Mouse (Mus musculus): ENCODE measurements around the gene Tyro3. TPM values are rescaled to one million over a fixed set of nuclear protein-coding genes. Genes with fewer than 3 reads are reported as not detected.

Gene Tyro3
- total RNA-seq, 2 experiments from 2014 or later = not detected

GRCm38 (mm10) chr2:119846929-119847328 is 49.4 kb downstream of the Tyro3 start:
- ATAC-seq (replicated peaks; ENCODE audit: poor library complexity) = no peak

- no peak for ATAC-seq (replicated peaks; ENCODE audit: poor library complexity)
Measured at GRCm38 (mm10) chr2:119853811-119854210, 56.3 kb downstream of the Tyro3 start.

GRCm38 (mm10) chr2:119855310-119855850 is 57.8 kb downstream of the Tyro3 start:
- no peak for ATAC-seq (replicated peaks; ENCODE audit: poor library complexity)

- ATAC-seq (replicated peaks; ENCODE audit: poor library complexity) = no peak
Measured at GRCm38 (mm10) chr2:119857341-119857740, 59.8 kb downstream of the Tyro3 start.

GRCm38 (mm10) chr2:119864484-119864883 is 67.0 kb downstream of the Tyro3 start:
- no peak for ATAC-seq (replicated peaks; ENCODE audit: poor library complexity)

Other genes with a start within 250 kb of the Tyro3 start
- gene Nusap1, start 179.4 kb upstream of the Tyro3 start, total RNA-seq (2015) = 85.9 and 103 TPM in 2 replicates
- gene Nusap1, start 179.4 kb upstream of the Tyro3 start, total RNA-seq (2017) = 96.0 and 104 TPM in 2 replicates
- gene Oip5, start 179.3 kb upstream of the Tyro3 start, total RNA-seq (2015) = 19.5 and 21.9 TPM in 2 replicates
- 26.9 and 29.6 TPM in 2 replicates for gene Oip5, start 179.3 kb upstream of the Tyro3 start, total RNA-seq (2017)
- 37.3 and 38.8 TPM in 2 replicates for gene Ndufaf1, start 134.9 kb upstream of the Tyro3 start, total RNA-seq (2015)
- 18.4 and 20.4 TPM in 2 replicates for gene Ndufaf1, start 134.9 kb upstream of the Tyro3 start, total RNA-seq (2017)
- gene Rtf1, start 122.7 kb upstream of the Tyro3 start, total RNA-seq (2015) = 39.1 and 41.9 TPM in 2 replicates
- gene Rtf1, start 122.7 kb upstream of the Tyro3 start, total RNA-seq (2017) = 26.2 and 43.0 TPM in 2 replicates
- 0.20 and 0.29 TPM in 2 replicates for gene Itpka, start 55.4 kb upstream of the Tyro3 start, total RNA-seq (2015)
- gene Itpka, start 55.4 kb upstream of the Tyro3 start, total RNA-seq (2017) = 0.25 and 0.54 TPM in 2 replicates
- gene Ltk, start 37.3 kb upstream of the Tyro3 start, total RNA-seq (2015) = not detected in 2 replicates
- gene Ltk, start 37.3 kb upstream of the Tyro3 start, total RNA-seq (2017) = not detected in 2 replicates
- 6.6 TPM in 2 replicates for gene Rpap1, start 10.2 kb upstream of the Tyro3 start, total RNA-seq (2015)
- 9.6 and 9.7 TPM in 2 replicates for gene Rpap1, start 10.2 kb upstream of the Tyro3 start, total RNA-seq (2017)
- gene Mga, start 99.5 kb downstream of the Tyro3 start, total RNA-seq (2015) = 60.7 and 96.3 TPM in 2 replicates
- 39.4 and 64.1 TPM in 2 replicates for gene Mga, start 99.5 kb downstream of the Tyro3 start, total RNA-seq (2017)
- gene Mapkbp1, start 175.0 kb downstream of the Tyro3 start, total RNA-seq (2015) = 3.2 and 4.0 TPM in 2 replicates
- 2.3 and 5.7 TPM in 2 replicates for gene Mapkbp1, start 175.0 kb downstream of the Tyro3 start, total RNA-seq (2017)
- 2.6 and 5.0 TPM in 2 replicates for gene Jmjd7, start 229.8 kb downstream of the Tyro3 start, total RNA-seq (2015)
- gene Jmjd7, start 229.8 kb downstream of the Tyro3 start, total RNA-seq (2017) = 1.7 and 5.4 TPM in 2 replicates
- 2.2 and 4.1 TPM in 2 replicates for gene Gm28042, start 229.8 kb downstream of the Tyro3 start, total RNA-seq (2015)
- 0.50 and 0.51 TPM in 2 replicates for gene Gm28042, start 229.8 kb downstream of the Tyro3 start, total RNA-seq (2017)
- 1.2 and 1.4 TPM in 2 replicates for gene Pla2g4b, start 235.7 kb downstream of the Tyro3 start, total RNA-seq (2015)
- gene Pla2g4b, start 235.7 kb downstream of the Tyro3 start, total RNA-seq (2017) = 0.51 and 3.7 TPM in 2 replicates

Measured in megakaryocyte progenitor cell, adult 5-6 weeks (primary cell).